Mouse (Mus musculus) cerebellum, adult 9-11 months (tissue): Measurements from ENCODE around the gene Sod3.

Experiments
- DNase-seq: peaks from one replicate; pipeline ENCODE4 v3.0.0; 2022

The Sod3 gene

GRCm38 (mm10) chr5:52382837-52383236 lies 19.2 kb downstream of the Sod3 start:
- DNase-seq = no peak

- DNase-seq = no peak
Measured at GRCm38 (mm10) chr5:52383748-52384147, 20.2 kb downstream of the Sod3 start.

- no peak for DNase-seq
Measured at GRCm38 (mm10) chr5:52386016-52386415, 22.4 kb downstream of the Sod3 start.

- no peak for DNase-seq
Measured at GRCm38 (mm10) chr5:52388092-52388749, 24.6 kb downstream of the Sod3 start.

GRCm38 (mm10) chr5:52390381-52390780 lies 26.8 kb downstream of the Sod3 start:
- DNase-seq = no peak

- DNase-seq = no peak
Measured at GRCm38 (mm10) chr5:52391471-52391870, 27.9 kb downstream of the Sod3 start.

- no peak for DNase-seq
Measured at GRCm38 (mm10) chr5:52393756-52394155, 30.2 kb downstream of the Sod3 start.

- no peak for DNase-seq
Measured at GRCm38 (mm10) chr5:52404373-52404772, 40.8 kb downstream of the Sod3 start.

GRCm38 (mm10) chr5:52408668-52409315 lies 45.2 kb downstream of the Sod3 start:
- DNase-seq = peak; percentile 42

GRCm38 (mm10) chr5:52410197-52410596 lies 46.6 kb downstream of the Sod3 start:
- DNase-seq = peak; percentile 32

- no peak for DNase-seq
Measured at GRCm38 (mm10) chr5:52411567-52411966, 48.0 kb downstream of the Sod3 start.

- DNase-seq = no peak
Measured at GRCm38 (mm10) chr5:52415193-52415592, 51.6 kb downstream of the Sod3 start.

GRCm38 (mm10) chr5:52415917-52416316 lies 52.3 kb downstream of the Sod3 start:
- DNase-seq = peak; percentile 77

- DNase-seq = no peak
Measured at GRCm38 (mm10) chr5:52416485-52416884, 52.9 kb downstream of the Sod3 start.
